Mouse (Mus musculus) left cerebral cortex, postnatal 4 days (tissue): Measurements from ENCODE around the gene Spata22. TPM values are rescaled to one million over a fixed set of nuclear protein-coding genes. Genes with fewer than 3 reads are reported as not detected.
"Not testable (repeated sequence)": the region's sequence is repeated elsewhere in the genome, so short reads cannot be mapped to it uniquely, and the experiment has no call there.

Experiments used
- DNase-seq: peaks from one replicate; pipeline ENCODE4 v3.0.0-alpha.2; 2022
- intact Hi-C: fragments of 180-260 bp; cut with DNase I; formaldehyde crosslinking; loops from one replicate; pipeline ENCODE4 v1.15.1; 2025
- total RNA-seq, 2 experiments: library from RNA; stranded (reverse); gene quantifications; 2 replicates each; pipeline ENCODE4 v1.2.3; 2021

Gene Spata22
- under 1 TPM in 1 of 2 experiments, not detected in 1; 0.28 TPM for total RNA-seq

DNA sequence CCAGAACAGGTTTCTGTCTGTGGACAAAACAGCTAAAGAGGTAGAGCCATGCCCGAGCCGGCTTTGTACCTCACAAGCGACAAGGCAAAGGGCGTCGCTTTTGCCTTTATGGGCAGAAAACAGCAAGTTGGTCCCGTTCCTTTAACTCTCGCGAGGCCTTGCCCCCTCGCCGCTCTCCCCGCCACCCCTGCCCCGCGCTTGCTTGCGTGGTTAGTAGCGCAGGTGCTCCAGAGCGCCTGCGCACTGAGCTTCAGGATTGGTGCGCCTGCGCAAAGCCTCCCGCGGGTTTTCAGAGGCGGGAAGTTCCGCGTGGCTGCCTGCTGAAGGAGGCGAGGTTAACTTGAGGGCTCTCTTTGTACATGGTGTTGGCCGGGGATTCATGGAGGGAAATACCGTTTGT lies at the start of gene Spata22, which contains the start of the genes Aspa and Gm49340:
Gene Spata22, plus strand, starts transcription at position 300 of the 400 bp plus-strand sequence.
Gene Aspa, minus strand, starts transcription at position 155 of the 400 bp plus-strand sequence.
Gene Gm49340, plus strand, starts transcription at position 300 of the 400 bp plus-strand sequence.
- no peak for DNase-seq
- intact Hi-C loops: no loop called here

DNA sequence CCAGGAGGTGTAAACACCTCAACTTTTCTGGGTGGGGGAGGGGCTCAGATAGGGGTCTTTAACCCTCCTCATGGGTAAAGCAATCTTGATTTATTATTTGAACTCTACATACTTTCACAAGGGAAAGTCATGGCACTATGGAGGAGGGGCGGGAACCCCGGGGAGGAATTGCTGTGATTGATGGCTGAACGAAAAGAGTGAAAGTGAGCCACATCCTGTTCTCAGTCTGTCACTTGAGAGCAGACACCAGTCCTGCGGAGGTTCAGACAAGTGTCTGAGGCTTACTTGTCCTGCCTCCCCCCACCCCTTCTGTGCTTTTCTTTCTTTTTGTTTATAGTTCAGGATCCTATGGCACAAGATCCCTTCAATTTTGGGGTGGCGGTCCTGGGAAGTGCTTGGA lies 48.8 kb upstream of the Spata22 start:
- no peak for DNase-seq
- intact Hi-C loops: no loop called here

DNA sequence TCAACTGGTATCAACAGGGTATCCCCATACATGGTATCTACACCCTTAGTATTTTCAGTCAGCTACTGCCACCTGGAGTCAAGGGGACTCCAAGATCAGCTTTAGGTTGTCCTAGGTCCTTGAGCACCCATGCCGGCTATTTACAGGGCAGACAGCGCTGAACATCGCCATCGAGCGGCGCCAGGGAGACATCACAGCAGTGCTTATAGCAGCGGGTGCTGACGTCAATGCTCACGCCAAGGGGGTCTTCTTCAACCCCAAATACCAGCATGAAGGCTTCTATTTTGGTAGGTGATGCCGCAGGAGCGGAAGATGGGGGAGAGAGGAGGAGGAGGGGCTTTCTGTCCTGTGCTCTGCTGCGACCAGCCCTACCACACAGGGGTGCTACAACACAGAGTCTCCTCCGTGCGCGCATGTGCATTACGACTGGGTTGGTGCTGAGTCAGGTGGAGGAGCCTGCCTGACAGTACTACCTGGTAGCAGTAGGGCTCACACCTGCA lies 48.0 kb upstream of the Spata22 start:
- intact Hi-C loops: no loop called here
- peak; percentile 58 for DNase-seq

DNA sequence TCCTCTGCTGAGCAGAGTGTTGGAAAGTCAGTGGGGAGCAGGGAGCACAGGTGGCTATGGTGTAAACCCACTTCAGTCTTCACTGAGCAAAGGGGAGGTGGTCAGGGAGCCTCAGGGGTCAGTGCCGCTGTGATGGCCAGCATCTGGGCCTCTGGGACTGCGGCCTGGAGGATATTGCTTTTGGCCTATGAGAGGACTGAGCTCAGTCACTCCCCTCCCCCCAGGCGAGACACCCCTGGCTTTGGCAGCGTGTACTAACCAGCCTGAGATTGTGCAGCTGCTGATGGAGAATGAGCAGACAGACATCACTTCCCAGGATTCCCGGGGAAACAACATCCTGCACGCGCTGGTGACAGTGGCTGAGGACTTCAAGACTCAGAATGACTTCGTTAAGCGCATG lies 46.2 kb upstream of the Spata22 start:
- intact Hi-C loops: no loop called here
- DNase-seq: no peak

DNA sequence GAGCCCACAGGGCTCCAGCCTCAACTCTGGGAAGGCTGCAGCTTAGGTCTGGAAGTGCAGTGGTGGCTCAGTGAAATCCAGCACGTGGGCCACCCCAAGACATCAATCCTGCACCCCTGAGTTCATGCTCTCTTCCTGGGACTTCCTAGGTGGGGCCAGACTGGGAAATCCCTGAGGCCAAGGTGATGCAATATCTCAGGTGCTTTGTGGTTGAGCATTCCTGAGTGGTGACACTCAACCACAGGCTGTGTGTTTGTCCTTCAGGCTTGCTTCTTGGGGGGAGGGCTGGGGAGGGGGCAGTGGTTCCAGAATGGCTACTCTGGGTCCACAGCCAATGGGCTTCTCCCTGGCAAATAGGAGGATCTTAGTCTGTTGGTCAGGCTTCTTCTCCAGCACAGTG lies 45.6 kb upstream of the Spata22 start:
- no peak for DNase-seq
- intact Hi-C loops: no loop called here

DNA sequence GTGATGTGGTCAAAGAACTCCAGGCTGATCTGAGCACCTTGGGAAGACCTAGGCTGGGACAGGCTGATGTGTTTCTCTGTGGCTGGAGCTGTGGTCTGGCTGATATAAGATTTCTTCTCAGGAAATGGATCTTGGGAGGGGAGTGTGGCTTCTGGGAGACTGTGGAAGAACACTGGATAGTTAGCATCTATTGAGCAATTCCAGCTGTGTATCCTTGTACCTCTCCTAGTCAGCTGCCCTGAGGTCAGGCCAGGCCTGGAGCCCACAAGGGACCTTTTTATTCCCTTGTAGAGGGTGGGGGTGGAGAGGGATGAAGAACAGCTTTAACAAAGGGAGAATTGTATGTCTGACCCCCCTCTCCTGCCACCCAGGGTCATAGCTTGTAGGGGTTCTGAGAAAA lies 45.2 kb upstream of the Spata22 start:
- intact Hi-C loops: no loop called here
- DNase-seq: no peak

DNA sequence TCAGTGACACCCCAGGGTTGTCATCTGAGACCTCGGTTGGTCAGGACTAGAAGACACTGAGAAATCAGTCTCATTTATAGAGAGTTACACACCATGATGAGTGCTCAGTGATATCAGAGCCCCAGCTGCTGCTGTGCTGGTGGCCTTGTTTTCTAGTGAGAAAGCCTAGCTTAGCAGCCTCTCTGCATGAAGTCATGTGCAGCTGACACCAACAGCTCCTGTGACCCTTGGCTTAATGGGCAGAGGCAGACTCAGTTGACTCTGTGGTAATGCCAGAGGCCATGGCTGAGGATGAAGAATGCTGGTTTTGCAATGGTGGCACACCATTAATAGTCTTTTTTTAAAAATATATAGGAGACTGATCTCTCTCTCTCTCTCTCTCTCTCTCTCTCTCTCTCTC lies 39.9 kb upstream of the Spata22 start:
- intact Hi-C loops: no loop called here
- no peak for DNase-seq

DNA sequence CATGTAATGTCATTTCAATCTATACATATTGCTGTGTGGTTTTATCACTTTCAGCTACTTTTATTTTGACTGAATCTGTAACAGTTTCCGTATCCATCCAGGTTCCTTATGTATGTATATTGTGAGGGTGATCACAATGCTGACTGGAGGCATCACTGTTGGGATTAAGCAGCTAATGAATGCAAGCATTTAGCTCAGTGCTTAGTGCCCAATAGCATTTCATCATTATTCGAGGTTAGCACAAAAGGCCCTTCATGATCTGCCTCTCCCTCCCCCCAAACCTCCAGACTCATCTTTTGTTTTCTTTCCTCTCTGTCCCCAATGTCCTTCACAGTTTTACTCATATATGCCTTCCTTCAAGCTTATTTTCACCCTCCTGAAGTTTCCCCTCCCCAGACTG lies 26.4 kb upstream of the Spata22 start:
- intact Hi-C loops: no loop called here
- no peak for DNase-seq

DNA sequence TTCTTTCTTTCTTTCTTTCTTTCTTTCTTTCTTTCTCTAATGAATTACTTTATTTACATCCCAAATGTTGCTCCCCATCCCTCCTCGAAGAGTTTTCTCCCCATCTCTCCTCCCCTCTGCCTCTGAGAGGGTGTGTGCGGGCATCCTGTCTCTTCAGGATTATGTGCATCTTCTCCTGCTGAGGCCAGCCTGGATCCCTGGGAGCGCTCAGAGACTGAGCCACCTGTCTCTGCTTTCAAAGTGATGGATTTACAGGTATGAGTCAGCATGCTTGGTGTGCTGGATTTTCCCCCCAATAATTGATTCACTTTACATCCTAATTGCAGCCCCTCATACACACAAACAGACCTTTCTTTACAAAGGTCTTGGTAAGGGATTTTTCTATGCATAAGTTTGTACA lies 13.6 kb upstream of the Spata22 start:
- DNase-seq: no peak
- intact Hi-C loops: no loop called here

DNA sequence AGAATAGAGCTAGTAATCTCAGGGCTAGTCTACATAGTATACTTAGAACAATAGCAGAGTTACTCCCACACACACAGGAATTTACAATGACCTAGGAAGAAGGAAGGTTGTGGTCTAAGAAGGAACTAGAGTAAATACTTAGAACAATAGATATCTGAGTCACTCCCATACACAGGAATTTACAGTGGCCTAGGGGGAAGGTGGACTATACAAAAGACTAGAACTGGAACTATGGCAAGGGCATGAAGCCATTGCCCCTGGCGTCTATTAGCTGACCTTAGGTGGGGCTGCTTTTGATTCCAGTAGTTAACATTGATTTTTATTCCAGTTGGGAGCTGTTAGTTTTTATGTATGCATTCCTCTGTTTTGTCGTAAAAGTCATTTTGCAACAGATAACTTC lies 11.0 kb upstream of the Spata22 start:
- DNase-seq, intact Hi-C loops: not testable (repeated sequence)

DNA sequence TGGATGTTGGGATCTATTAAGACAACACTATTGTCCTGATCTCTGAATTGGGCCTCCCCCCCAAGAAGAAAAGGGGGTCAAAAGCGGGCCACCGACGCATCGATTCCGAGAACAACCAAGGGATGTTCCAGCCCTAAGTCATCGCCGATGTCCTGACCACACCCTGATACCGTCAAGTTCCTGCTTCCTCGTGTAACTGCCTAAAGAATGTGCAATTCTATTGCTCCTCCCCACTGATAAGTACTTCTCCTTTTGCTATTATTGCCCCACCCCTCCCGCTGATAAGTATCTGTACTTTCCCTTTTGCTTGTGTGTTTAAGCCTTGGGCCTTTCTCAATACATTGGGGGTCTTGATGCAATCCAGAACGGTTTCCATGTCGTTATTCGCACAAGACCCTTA lies 8.5 kb upstream of the Spata22 start:
- intact Hi-C loops, DNase-seq: not testable (repeated sequence)

DNA sequence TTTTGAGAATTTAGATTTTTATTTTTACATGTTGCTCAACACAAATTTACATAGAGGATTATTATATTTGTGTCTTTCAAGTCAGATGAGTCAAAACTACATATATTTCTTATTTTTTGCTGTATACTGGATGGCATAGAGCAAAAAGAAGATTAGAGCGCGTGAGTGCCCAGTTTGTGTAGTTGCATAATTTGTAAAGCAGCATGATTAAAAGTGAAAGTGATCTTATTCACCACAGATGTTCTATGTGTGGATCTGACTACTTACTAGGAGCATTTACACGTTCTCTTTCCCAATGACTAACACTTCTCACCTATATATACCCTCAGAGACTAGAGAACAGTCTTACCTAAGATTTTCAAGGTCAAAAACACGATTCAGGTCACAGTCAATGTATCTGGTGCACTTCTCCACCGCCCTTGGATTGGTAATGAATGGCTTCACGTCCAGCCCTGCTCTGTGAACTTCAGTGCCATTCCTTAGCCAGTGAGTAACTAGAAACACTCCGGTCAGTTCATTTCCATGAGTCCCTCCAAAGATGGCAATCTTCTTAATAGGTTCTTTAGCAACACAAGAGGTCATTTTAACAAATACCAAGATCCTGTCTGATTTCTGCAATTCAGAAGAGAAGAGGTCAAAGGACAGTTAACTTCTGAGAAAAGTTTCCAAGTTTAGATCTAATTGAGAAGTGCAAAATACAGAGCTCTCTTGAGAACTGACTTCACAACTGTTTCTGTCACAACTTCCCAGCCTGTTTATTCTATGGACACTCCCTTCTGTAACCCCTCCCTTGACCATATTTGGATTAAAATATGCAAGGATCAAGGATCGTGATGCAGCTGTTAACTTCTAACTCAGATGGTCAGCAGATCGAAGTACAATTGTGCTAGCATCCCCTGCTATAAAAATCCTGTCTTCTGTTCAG lies 5.4 kb upstream of the Spata22 start:
- intact Hi-C loops: no loop called here
- no peak for DNase-seq

DNA sequence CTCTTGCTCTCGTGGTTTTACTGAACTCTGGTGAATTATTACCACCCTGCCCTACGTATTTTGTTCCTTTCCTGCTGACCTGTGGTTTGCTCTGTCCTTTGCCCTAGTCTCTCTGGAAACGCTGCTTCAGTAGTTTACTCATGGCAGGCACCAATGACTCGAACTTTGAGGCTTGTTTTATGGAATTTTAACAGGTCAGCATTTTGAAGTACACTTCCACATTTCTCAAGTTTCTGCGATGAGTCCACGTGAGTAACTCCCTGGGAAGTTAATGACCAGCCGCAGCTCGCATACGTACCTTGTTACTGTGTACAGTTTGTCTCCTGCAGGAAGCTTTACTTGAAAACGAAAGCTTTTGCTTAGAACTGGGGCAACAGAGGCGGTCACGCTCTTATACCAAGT lies 3.1 kb upstream of the Spata22 start:
- intact Hi-C loops: no loop called here
- no peak for DNase-seq

DNA sequence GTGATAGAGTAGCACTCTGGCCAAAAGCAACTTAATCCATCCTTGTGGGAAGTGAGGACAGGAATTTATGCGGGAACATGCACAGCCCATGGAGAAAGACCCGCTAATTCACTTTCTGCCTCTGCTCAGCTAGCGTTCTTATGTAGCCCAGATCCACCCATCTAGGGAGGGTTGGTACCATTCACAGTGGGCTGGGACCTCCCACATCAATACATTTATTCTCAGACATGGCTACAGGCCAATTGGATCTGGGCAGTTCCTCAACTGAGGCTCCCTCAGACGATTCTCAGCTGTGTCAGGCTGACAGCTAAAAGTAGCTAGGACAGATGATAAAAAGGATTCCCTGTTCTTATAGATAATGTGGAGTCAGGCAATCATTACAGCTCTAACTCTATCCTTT lies 2.2 kb upstream of the Spata22 start:
- intact Hi-C loops: no loop called here
- DNase-seq: peak; percentile 4

DNA sequence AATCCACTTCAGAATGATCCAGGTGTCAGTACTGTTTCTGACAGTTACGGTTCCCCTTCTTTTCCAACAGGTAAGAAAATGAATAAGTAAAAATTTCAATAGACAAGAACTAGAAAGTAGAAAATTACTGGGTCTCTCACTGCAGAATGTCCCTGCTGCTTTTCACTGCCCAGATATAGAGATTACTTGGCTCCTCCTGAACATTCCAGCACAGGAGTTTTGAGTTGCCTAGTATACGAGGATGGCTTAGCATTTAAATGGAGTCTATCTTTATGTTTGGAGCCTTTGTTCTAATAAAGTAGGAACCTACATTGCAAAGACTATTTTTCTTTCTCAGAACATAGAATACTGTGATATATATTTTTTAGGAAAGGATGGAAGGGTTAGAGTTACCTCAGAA lies 3.8 kb downstream of the Spata22 start:
- intact Hi-C loops: no loop called here

DNA sequence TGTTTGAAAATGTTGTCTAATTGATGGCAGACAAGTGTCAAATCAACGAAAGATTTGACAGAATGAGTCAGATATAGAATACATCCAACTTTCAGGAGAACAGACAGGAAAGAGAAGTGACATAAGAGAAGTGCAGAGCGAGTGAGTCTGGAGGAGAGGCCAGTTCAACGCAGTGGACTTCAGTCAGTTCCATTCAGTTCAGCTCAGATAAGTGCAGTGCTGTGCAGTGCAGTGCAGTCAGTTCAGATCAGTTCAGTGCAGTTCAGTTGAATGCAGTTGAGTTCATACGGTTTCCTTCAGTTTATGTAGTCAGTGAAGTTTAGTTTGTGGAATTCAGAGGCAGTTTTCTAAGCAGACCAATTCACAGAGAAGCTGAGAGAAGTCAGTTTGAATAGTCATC lies 7.4 kb downstream of the Spata22 start:
- DNase-seq: no peak
- intact Hi-C loops: no loop called here

More for the DNA sequence above, 3.8 kb downstream of the Spata22 start:
- no peak for DNase-seq

DNA sequence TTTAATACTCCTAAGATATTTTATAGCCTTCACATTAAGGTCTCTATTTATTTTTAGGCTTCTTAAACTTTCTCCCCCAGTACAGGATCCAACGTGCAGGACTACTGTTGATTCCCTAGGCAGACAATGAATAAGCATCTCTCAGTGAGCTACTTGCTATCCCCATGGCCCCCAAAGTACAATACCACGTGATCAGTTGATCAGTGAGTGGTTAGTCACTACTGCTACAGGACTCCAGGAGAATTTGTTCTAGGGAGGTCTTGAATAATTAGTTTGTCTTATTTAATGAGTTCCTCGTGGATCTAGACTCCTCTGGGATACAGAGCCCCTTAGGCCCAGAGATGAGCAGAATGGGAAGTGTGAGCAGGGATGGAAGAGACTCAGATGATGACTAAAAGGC lies 20.9 kb downstream of the Spata22 start, which contains the start of gene Olfr20:
Gene Olfr20, plus strand, starts transcription at position 301 of the 400 bp plus-strand sequence.
- no peak for DNase-seq
- intact Hi-C loops: no loop called here

DNA sequence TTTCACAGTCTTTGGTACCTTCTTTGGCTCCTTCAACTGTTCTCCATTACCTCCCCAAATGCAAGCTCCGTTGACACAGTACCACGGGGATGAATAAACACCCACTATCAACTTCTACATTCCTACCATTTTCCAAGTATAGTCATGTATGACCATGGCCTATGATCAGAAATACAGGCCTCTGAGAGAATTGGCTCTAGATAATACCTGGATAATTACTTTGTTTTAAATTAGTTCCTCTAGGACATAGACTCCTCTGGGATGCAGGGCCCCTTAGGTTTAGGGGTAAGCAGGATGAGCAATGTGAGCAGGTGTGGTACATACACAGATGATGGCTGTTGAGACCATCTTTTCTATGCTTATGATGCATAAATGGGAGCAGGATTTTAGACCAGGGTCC lies 41.4 kb downstream of the Spata22 start, which contains the start of gene Olfr376:
Gene Olfr376, plus strand, starts transcription at position 301 of the 400 bp plus-strand sequence.
- intact Hi-C loops: no loop called here
- no peak for DNase-seq

DNA sequence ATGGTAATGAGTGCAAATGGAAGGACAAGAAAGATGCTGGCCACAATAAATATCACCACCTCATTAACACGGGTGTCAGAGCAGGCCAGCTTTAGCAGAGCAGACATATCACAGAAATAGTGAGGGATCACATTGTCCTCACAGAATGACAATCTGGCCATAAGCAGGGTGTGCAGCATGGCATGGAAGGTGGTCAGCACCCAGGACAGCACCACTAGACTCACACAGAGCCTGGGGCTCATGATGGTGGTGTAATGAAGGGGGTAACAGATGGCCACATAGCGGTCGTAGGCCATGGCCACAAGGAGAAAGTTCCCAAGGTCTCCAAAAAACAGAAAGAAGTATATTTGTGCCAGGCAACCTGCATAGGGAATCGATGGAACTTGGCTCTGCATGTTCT lies 65.8 kb downstream of the Spata22 start:
- DNase-seq: no peak
- intact Hi-C loops: no loop called here
